ENCODE assay signal across 10 mouse cellular contexts in genomic region chr5:100671398-100671797, GRCm38 (mm10). TPM values are rescaled to one million over a fixed set of nuclear protein-coding genes. Genes with fewer than 3 reads are reported as not detected.
A peak's percentile ranks its signal among the peaks of the same experiment; 100 is the strongest.
DNase-seq lines count a peak whose midpoint lies in the region; ATAC-seq and TF ChIP-seq lines count a peak whose summit lies in the region.
"Had no signal": no experiment of that assay in that cellular context is flagged by ENCODE, and none has a peak within 500 bp of the region (broad histone marks: within the 10 kb centered on the region; RNA-seq: fewer than 3 reads in every experiment).

No protein-coding gene starts in this region.

- no peak overlapping the region for H3K4me2 ChIP-seq in hindbrain, embryonic 11.5 days (replicated peaks; ENCODE audit: low read depth, low read length)
- H3K4me2 ChIP-seq in hindbrain, embryonic 13.5 days = no peak overlapping the region
- H3K4me2 ChIP-seq in lung, postnatal 0 days (replicated peaks; ENCODE audit: low read depth, low read length) = no peak overlapping the region
- H3K4me2 ChIP-seq: embryonic facial prominence, embryonic 15.5 days; liver, embryonic 15.5 days had no signal

- TF ChIP-seq CTCF in thymus, adult 2 months (IDR thresholded peaks at IDR 0.05; ENCODE audit: borderline replicate concordance, control insufficient read depth, extremely low read depth, insufficient read depth, low read length, poor library complexity) = no peak
- TF ChIP-seq CTCF in bone marrow macrophage, adult 2 months (IDR thresholded peaks at IDR 0.05; ENCODE audit: low read depth, low read length) = peak; percentile 53; the same call in 1 of the 2 replicates
- TF ChIP-seq CTCF in lung, postnatal 0 days (IDR thresholded peaks at IDR 0.05) = peak; percentile 78

- no peaks in the 10 kb centered on the region for H3K27me3 ChIP-seq in hindbrain, embryonic 11.5 days (ENCODE audit: control insufficient read depth, insufficient read depth, low read length)
- no peaks in the 10 kb centered on the region for H3K27me3 ChIP-seq in hindbrain, embryonic 13.5 days
- H3K27me3 ChIP-seq in thymus, adult 2 months (ENCODE audit: control insufficient read depth, insufficient read depth, low read length) = no peaks in the 10 kb centered on the region
- no peaks in the 10 kb centered on the region for H3K27me3 ChIP-seq in lung, postnatal 0 days (replicated peaks; ENCODE audit: insufficient read depth, low read length)
- H3K27me3 ChIP-seq: embryonic facial prominence, embryonic 15.5 days; liver, embryonic 15.5 days had no signal

- H3K36me3 ChIP-seq in hindbrain, embryonic 11.5 days (ENCODE audit: control insufficient read depth, insufficient read depth, low read length) = no peaks in the 10 kb centered on the region
- H3K36me3 ChIP-seq in hindbrain, embryonic 13.5 days = peaks cover 13% of the 10 kb centered on the region
- H3K36me3 ChIP-seq in thymus, adult 2 months (ENCODE audit: control insufficient read depth, insufficient read depth, low read length) = 0 out of 2 replicates have a peak, but pooled peaks cover 3% of the 10 kb centered on the region
- H3K36me3 ChIP-seq in lung, postnatal 0 days (ENCODE audit: insufficient read depth, low read length) = no peaks in the 10 kb centered on the region

- no peak overlapping the region for H3K4me3 ChIP-seq in hindbrain, embryonic 11.5 days (ENCODE audit: low read depth, low read length)
- H3K4me3 ChIP-seq in hindbrain, embryonic 13.5 days = no peak overlapping the region
- H3K4me3 ChIP-seq in thymus, adult 2 months (ENCODE audit: control insufficient read depth, insufficient read depth, low read length) = no peak overlapping the region
- no peak overlapping the region for H3K4me3 ChIP-seq in bone marrow macrophage, adult 2 months (ENCODE audit: insufficient read depth, low read length)
- H3K4me3 ChIP-seq in lung, postnatal 0 days (ENCODE audit: low read depth, low read length) = no peak overlapping the region
- H3K4me3 ChIP-seq: embryonic facial prominence, embryonic 15.5 days; liver, embryonic 15.5 days had no signal

- no peak for ATAC-seq in hindbrain, embryonic 11.5 days (ENCODE audit: low FRiP score)
- ATAC-seq in hindbrain, embryonic 13.5 days (ENCODE audit: low FRiP score) = no peak
- ATAC-seq in erythroid progenitor cell, adult 5-6 weeks (replicated peaks; ENCODE audit: low FRiP score, poor library complexity, severe bottlenecking) = 0 out of 2 replicates have a peak, but pooled peaks have one; percentile 52
- ATAC-seq in lung, postnatal 0 days = no peak

- no peak for TF ChIP-seq EP300 in lung, postnatal 0 days (IDR thresholded peaks at IDR 0.05)

- no peak overlapping the region for H3K27ac ChIP-seq in hindbrain, embryonic 11.5 days (ENCODE audit: low read depth, low read length)
- H3K27ac ChIP-seq in hindbrain, embryonic 13.5 days = no peak overlapping the region
- no peak overlapping the region for H3K27ac ChIP-seq in thymus, adult 2 months (ENCODE audit: control insufficient read depth, insufficient read depth, low read length)
- H3K27ac ChIP-seq in bone marrow macrophage, adult 2 months (ENCODE audit: insufficient read depth, low read depth, low read length) = no peak overlapping the region
- no peak overlapping the region for H3K27ac ChIP-seq in lung, postnatal 0 days (ENCODE audit: low read length)
- H3K27ac ChIP-seq: embryonic facial prominence, embryonic 15.5 days; liver, embryonic 15.5 days had no signal

- no peak for TF ChIP-seq POLR2A in thymus, adult 2 months (IDR thresholded peaks at IDR 0.05; ENCODE audit: control insufficient read depth, extremely low read depth, insufficient read depth, low read length, poor library complexity)
- no peak for TF ChIP-seq POLR2A in bone marrow macrophage, adult 2 months (IDR thresholded peaks at IDR 0.05; ENCODE audit: borderline replicate concordance, low read depth, low read length)

- H3K9me3 ChIP-seq in hindbrain, embryonic 11.5 days (ENCODE audit: control insufficient read depth, low read length) = no peaks in the 10 kb centered on the region
- H3K9me3 ChIP-seq in hindbrain, embryonic 13.5 days = no peaks in the 10 kb centered on the region
- no peaks in the 10 kb centered on the region for H3K9me3 ChIP-seq in lung, postnatal 0 days (ENCODE audit: low read length)
- H3K9me3 ChIP-seq: embryonic facial prominence, embryonic 15.5 days; liver, embryonic 15.5 days had no signal

- H3K9ac ChIP-seq in hindbrain, embryonic 11.5 days (ENCODE audit: low read depth, low read length) = no peak overlapping the region
- H3K9ac ChIP-seq in hindbrain, embryonic 13.5 days = no peak overlapping the region
- H3K9ac ChIP-seq in lung, postnatal 0 days (replicated peaks; ENCODE audit: low read depth) = no peak overlapping the region
- H3K9ac ChIP-seq: embryonic facial prominence, embryonic 15.5 days; liver, embryonic 15.5 days had no signal

- WGBS in hindbrain, embryonic 11.5 days = 38% methylated on average over 5 of the region's 5 CpGs
- 27% methylated on average over 5 of the region's 5 CpGs for WGBS in hindbrain, embryonic 13.5 days
- 44% methylated on average over 5 of the region's 5 CpGs for WGBS in thymus, adult 2 months
- 25% methylated on average over 5 of the region's 5 CpGs for WGBS in lung, postnatal 0 days

- DNase-seq in hindbrain, embryonic 11.5 days (ENCODE audit: low spot score) = peak; percentile 64
- DNase-seq in thymus, adult 2 months = peak; percentile 53
- DNase-seq in thymus, postnatal 0 days (ENCODE audit: low spot score) = no peak
- DNase-seq in lung, postnatal 0 days (ENCODE audit: low spot score) = peak; percentile 71
- DNase-seq in thymus, postnatal 4 days = peak; percentile 67

- H3K4me1 ChIP-seq in hindbrain, embryonic 11.5 days (replicated peaks; ENCODE audit: control insufficient read depth, insufficient read depth, low read length) = 0 out of 2 replicates have a peak, but pooled peaks cover 3% of the 10 kb centered on the region
- peaks cover 18% of the 10 kb centered on the region for H3K4me1 ChIP-seq in hindbrain, embryonic 13.5 days (replicated peaks)
- H3K4me1 ChIP-seq in thymus, adult 2 months (replicated peaks; ENCODE audit: control insufficient read depth, insufficient read depth, low read length) = peaks cover 5% of the 10 kb centered on the region; the same call in 1 of the 2 replicates
- peaks cover 15% of the 10 kb centered on the region for H3K4me1 ChIP-seq in bone marrow macrophage, adult 2 months (ENCODE audit: control insufficient read depth, insufficient read depth, low read length)
- 0 out of 2 replicates have a peak, but pooled peaks cover 5% of the 10 kb centered on the region for H3K4me1 ChIP-seq in lung, postnatal 0 days (ENCODE audit: insufficient read depth, low read depth, low read length)

RNA-seq across cellular contexts. Expression of gene Coq2, which starts 3.5 kb away (rescaled TPM):
- polyA plus RNA-seq in hindbrain, embryonic 11.5 days (2014; fragmentation: Nextera tagmentation; extraction: Ambion mirVana) = 48.4 and 55.5 TPM in 2 replicates
- 43.6 and 46.6 TPM in 2 replicates for polyA plus RNA-seq in hindbrain, embryonic 13.5 days (2015; fragmentation: Nextera tagmentation; extraction: Ambion mirVana)
- 90.2 and 114 TPM in 2 replicates for polyA plus RNA-seq in thymus, adult 2 months (2012; rRNA removed)
- polyA plus RNA-seq in thymus, postnatal 0 days (2015; fragmentation: Nextera tagmentation; extraction: Ambion mirVana) = 44.6 and 47.0 TPM in 2 replicates
- 18.5 and 19.9 TPM in 2 replicates for polyA plus RNA-seq in bone marrow macrophage, adult 2 months (2012; ENCODE audit: insufficient read depth, insufficient read length, missing spikeins)
- total RNA-seq in erythroid progenitor cell, adult 5-6 weeks (2015; ENCODE audit: low replicate concordance) = 3.8 and 7.6 TPM in 2 replicates
- total RNA-seq in erythroid progenitor cell, adult 5-6 weeks (2017; ENCODE audit: low replicate concordance) = 4.2 and 6.0 TPM in 2 replicates
- 34.3 and 35.5 TPM in 2 replicates for polyA plus RNA-seq in lung, postnatal 0 days (2015; fragmentation: Nextera tagmentation; extraction: Ambion mirVana)

RNA-seq across cellular contexts. Expression of gene Hpse, which starts 48.1 kb away (rescaled TPM):
- polyA plus RNA-seq in hindbrain, embryonic 11.5 days (2014; fragmentation: Nextera tagmentation; extraction: Ambion mirVana) = 1.6 and 2.4 TPM in 2 replicates
- polyA plus RNA-seq in hindbrain, embryonic 13.5 days (2015; fragmentation: Nextera tagmentation; extraction: Ambion mirVana) = 0.74 and 0.87 TPM in 2 replicates
- polyA plus RNA-seq in thymus, adult 2 months (2012; rRNA removed) = 3.1 and 4.7 TPM in 2 replicates
- 1.6 and 1.7 TPM in 2 replicates for polyA plus RNA-seq in thymus, postnatal 0 days (2015; fragmentation: Nextera tagmentation; extraction: Ambion mirVana)
- polyA plus RNA-seq in bone marrow macrophage, adult 2 months (2012; ENCODE audit: insufficient read depth, insufficient read length, missing spikeins) = 58.9 and 64.2 TPM in 2 replicates
- 2.5 and 4.0 TPM in 2 replicates for total RNA-seq in erythroid progenitor cell, adult 5-6 weeks (2015; ENCODE audit: low replicate concordance)
- 1.7 and 6.2 TPM in 2 replicates for total RNA-seq in erythroid progenitor cell, adult 5-6 weeks (2017; ENCODE audit: low replicate concordance)
- polyA plus RNA-seq in lung, postnatal 0 days (2015; fragmentation: Nextera tagmentation; extraction: Ambion mirVana) = 3.0 and 3.6 TPM in 2 replicates

Comparison
In these comparisons a context has a peak if more than half of its experiments do, and no peak if none do; other contexts are left out.
1. RNA of gene Hpse, which starts 48.1 kb away (polyA plus RNA-seq): 58.9 to 64.2 TPM in bone marrow macrophage, adult 2 months; 3.1 to 4.7 TPM in thymus, adult 2 months, 3.0 to 3.6 TPM in lung, postnatal 0 days, 1.6 to 2.4 TPM in hindbrain, embryonic 11.5 days, 1.6 to 1.7 TPM in thymus, postnatal 0 days and 0.74 to 0.87 TPM in hindbrain, embryonic 13.5 days; every median in the first group is over 10 times any median in the second.